Mouse (Mus musculus) heart, embryonic 14.5 days (tissue): Measurements from ENCODE around the gene Skiv2l. TPM values are rescaled to one million over a fixed set of nuclear protein-coding genes. Genes with fewer than 3 reads are reported as not detected.

Experiments used
- ATAC-seq: fragments of 200-750 bp; cut with Nextera tagmentation; 2 replicates; pipeline ENCODE4 v1.8.0; 2017; ENCODE audit warnings: low read depth, moderate TSS enrichment; ENCODE audit not compliant: insufficient number of reproducible peaks, insufficient read depth, low FRiP score
- H3K27ac ChIP-seq, 2 experiments: fragments of 200-500 bp in 1 of 2; fragments of 300-500 bp in 1 of 2; sonication (generic) in 1 of 2; replicated peaks in 1 of 2; 2 replicates each; pipeline ENCODE4 v1.5.1; 2012 to 2014; ENCODE audit warnings: low read depth in 2 of 2, low read length in 2 of 2, control low read depth in 1 of 2, mild to moderate bottlenecking in 1 of 2, mixed read lengths in 1 of 2; ENCODE audit not compliant: control insufficient read depth in 1 of 2, insufficient read depth in 1 of 2
- H3K27me3 ChIP-seq: fragments of 300-500 bp; sonication (generic); 2 replicates; pipeline ENCODE4 v1.6.1; 2014; ENCODE audit warnings: mild to moderate bottlenecking, low read length, control low read depth; ENCODE audit not compliant: control insufficient read depth, insufficient read depth
- H3K36me3 ChIP-seq: fragments of 300-500 bp; sonication (generic); 2 replicates; pipeline ENCODE4 v1.6.1; 2014; ENCODE audit warnings: mild to moderate bottlenecking, control low read depth, low read length, mixed read lengths; ENCODE audit not compliant: control insufficient read depth, insufficient read depth
- H3K4me1 ChIP-seq, 2 experiments: fragments of 200-500 bp in 1 of 2; fragments of 300-500 bp in 1 of 2; sonication (generic) in 1 of 2; 2 replicates each; pipeline ENCODE4 v1.6.1; 2012 to 2014; ENCODE audit warnings: low read length in 2 of 2, control low read depth in 1 of 2, mixed read lengths in 1 of 2; ENCODE audit not compliant: control insufficient read depth in 2 of 2, insufficient read depth in 2 of 2
- H3K4me2 ChIP-seq: fragments of 300-500 bp; sonication (generic); 2 replicates; pipeline ENCODE4 v1.6.1; 2014; ENCODE audit warnings: mild to moderate bottlenecking, low read length
- H3K4me3 ChIP-seq, 2 experiments: fragments of 200-500 bp in 1 of 2; fragments of 300-500 bp in 1 of 2; sonication (generic) in 1 of 2; 2 replicates each; pipeline ENCODE4 v1.5.1; 2012 to 2014; ENCODE audit warnings: low read length in 2 of 2, mild to moderate bottlenecking in 2 of 2, control low read depth in 1 of 2, low read depth in 1 of 2, moderate library complexity in 1 of 2; ENCODE audit not compliant: control insufficient read depth in 1 of 2, insufficient read depth in 1 of 2
- H3K9ac ChIP-seq: fragments of 300-500 bp; sonication (generic); 2 replicates; pipeline ENCODE4 v1.6.1; 2014; ENCODE audit warnings: mild to moderate bottlenecking, low read length
- H3K9me3 ChIP-seq: fragments of 300-500 bp; sonication (generic); 2 replicates; pipeline ENCODE4 v1.6.1; 2016; ENCODE audit warnings: low read length, control low read depth; ENCODE audit not compliant: control insufficient read depth
- WGBS: fragments of 180-500 bp; shearing (Covaris S2); extraction: QIAGEN DNeasy Blood & Tissue Kit; methylation state at CpG from one replicate; pipeline ENCODE4 v1.1.7; 2014; 5-methylcytosine and 5-hydroxymethylcytosine counted together
- polyA plus RNA-seq: library from polyadenylated mRNA; unstranded; fragments of >200 nt; fragmentation: Nextera tagmentation; extraction: Ambion mirVana; gene quantifications from 2 replicates; pipeline ENCODE4 v1.2.1, GENCODE M21; 2014

Skiv2l gene
- polyA plus RNA-seq, 1 experiment from 2014 or later: 22.4 TPM

GRCm38 (mm10) chr17:34853511-34853910 is 3.5 kb upstream of the Skiv2l start:
- Histone ChIP-seq H3K4me3 (no peak overlapping the region), H3K27ac (no peak overlapping the region), H3K4me1 (peaks cover 5 to 16% of the 10 kb centered on the region in 2 experiments), H3K36me3 (peaks cover 56% of the 10 kb centered on the region), H3K4me2 (no peak overlapping the region), H3K27me3 (no peaks in the 10 kb centered on the region), H3K9ac (no peak overlapping the region), H3K9me3 (no peaks in the 10 kb centered on the region)
- no peak for ATAC-seq
- 80% methylated on average over 8 of the region's 8 CpGs for WGBS

- peaks cover 62% of the 10 kb centered on the region for H3K36me3 ChIP-seq
- no peak for ATAC-seq
- 1% methylated on average over 25 of the region's 25 CpGs for WGBS
These were observed 611 bp upstream of the Skiv2l start for GRCm38 (mm10) chr17:34850517-34851125.

DNA sequence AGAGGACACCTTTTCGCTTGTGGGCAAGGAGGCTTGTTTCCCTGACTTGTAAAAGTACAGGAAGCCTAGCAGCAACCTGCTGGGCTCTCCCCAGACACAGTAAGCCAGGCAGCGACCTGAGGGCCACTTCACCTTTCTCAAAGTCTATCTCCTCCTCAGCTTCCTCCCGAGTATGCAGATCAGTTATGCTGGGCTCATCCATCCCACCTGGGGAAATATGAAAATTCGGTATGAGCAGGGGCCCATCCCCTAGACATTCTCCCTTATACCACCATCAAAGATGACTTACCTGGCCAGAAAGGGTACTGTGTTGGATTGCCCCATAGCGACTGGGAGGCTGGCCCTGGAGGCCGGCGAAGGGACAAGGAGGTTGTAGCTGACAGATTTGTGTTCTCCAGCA is 2.4 kb downstream of the Skiv2l start:
- peaks cover 5 to 16% of the 10 kb centered on the region in 2 experiments for H3K4me1 ChIP-seq
- H3K4me2 ChIP-seq: no peak overlapping the region
- WGBS: 86% methylated on average over 7 of the region's 7 CpGs
- peaks cover 63% of the 10 kb centered on the region for H3K36me3 ChIP-seq
- H3K27ac ChIP-seq: no peak overlapping the region
- no peak overlapping the region for H3K4me3 ChIP-seq
- ATAC-seq: no peak
- H3K27me3 ChIP-seq: no peaks in the 10 kb centered on the region
- no peaks in the 10 kb centered on the region for H3K9me3 ChIP-seq
- no peak overlapping the region for H3K9ac ChIP-seq

More at GRCm38 (mm10) chr17:34850517-34851125, 611 bp upstream of the Skiv2l start:
- Histone ChIP-seq H3K27me3 (no peaks in the 10 kb centered on the region), H3K9me3 (no peaks in the 10 kb centered on the region), H3K27ac (0 out of 4 replicates have a peak overlapping the region, but pooled peaks of 1 of the 2 experiments have one; percentile 2), H3K4me1 (peaks cover 5 to 16% of the 10 kb centered on the region in 2 experiments), H3K9ac (peak overlapping the region; percentile 80), H3K4me2 (peak overlapping the region; percentile 94), H3K4me3 (peak overlapping the region; percentile 65 to 79)

GRCm38 (mm10) chr17:34847192-34847591 is 2.8 kb downstream of the Skiv2l start:
- Histone ChIP-seq H3K4me3 (no peak overlapping the region), H3K27me3 (no peaks in the 10 kb centered on the region), H3K4me1 (peaks cover 5 to 16% of the 10 kb centered on the region in 2 experiments), H3K27ac (no peak overlapping the region), H3K4me2 (no peak overlapping the region), H3K9ac (no peak overlapping the region), H3K36me3 (peaks cover 63% of the 10 kb centered on the region), H3K9me3 (no peaks in the 10 kb centered on the region)
- ATAC-seq: no peak
- 87% methylated on average over 6 of the region's 6 CpGs for WGBS

GRCm38 (mm10) chr17:34844884-34845283 is 5.1 kb downstream of the Skiv2l start:
- Histone ChIP-seq H3K27ac (no peak overlapping the region), H3K4me3 (no peak overlapping the region), H3K27me3 (no peaks in the 10 kb centered on the region), H3K9me3 (no peaks in the 10 kb centered on the region), H3K4me1 (peaks cover 0 to 5% of the 10 kb centered on the region in 2 experiments; a peak in 2 of 4 replicates), H3K36me3 (peaks cover 84% of the 10 kb centered on the region), H3K4me2 (no peak overlapping the region), H3K9ac (no peak overlapping the region)
- no peak for ATAC-seq
- WGBS: 84% methylated on average over 11 of the region's 13 CpGs

DNA sequence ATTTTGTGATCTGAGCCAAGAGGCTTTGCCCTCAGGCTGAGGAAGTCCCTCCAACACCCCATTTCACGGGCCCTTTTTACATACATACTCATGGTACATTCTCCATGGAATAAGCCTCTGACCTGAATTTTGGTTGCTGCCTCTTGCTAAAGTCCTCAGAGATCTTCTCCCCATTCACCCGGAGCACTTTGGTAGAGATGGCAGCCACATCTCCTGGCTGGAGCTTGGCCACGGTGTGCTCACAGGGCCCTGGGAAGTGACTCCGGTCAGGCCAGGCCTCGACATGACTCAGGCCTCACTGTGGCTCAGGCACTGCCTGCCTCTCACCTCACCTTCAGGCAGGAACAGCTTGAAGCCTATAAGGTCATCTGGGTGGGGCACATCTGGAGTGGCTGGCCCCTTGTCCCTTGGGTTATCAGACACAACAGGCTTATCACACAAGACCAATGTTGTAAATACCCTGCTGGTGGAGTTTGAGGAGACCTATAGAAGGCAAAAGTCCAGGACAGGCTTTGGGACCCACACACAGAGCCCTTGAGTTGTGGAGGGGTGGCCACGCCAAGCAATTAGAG is 9.2 kb downstream of the Skiv2l start:
- no peak overlapping the region for H3K27ac ChIP-seq
- no peaks in the 10 kb centered on the region for H3K27me3 ChIP-seq
- H3K9me3 ChIP-seq: no peaks in the 10 kb centered on the region
- no peak overlapping the region for H3K4me2 ChIP-seq
- WGBS: 79% methylated on average over 6 of the region's 6 CpGs
- no peak overlapping the region for H3K9ac ChIP-seq
- no peak for ATAC-seq
- no peak overlapping the region for H3K4me3 ChIP-seq
- peaks cover 74% of the 10 kb centered on the region for H3K36me3 ChIP-seq
- H3K4me1 ChIP-seq: peaks cover 7 to 13% of the 10 kb centered on the region in 2 experiments

DNA sequence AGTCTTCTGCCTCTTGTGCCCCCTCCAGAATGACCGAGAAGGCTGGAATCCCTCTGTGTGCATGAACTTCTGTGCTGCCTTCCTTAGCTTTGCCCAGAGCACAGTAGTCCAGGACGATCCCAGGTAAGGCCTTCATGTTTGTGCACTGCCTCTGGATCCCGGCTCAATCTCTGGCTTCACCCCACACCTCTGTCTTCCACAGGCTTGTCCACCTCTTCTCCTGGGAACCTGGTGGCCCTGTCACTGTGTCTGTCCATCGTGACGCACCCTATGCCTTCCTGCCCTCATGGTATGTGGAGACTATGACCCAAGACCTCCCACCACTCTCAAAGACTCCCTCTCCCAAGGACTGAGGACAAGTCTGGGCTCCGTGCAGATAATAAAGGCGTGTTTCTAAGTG is 11.2 kb downstream of the Skiv2l start:
- Histone ChIP-seq H3K9me3 (no peaks in the 10 kb centered on the region), H3K27me3 (no peaks in the 10 kb centered on the region), H3K36me3 (peaks cover 56% of the 10 kb centered on the region), H3K27ac (no peak overlapping the region), H3K4me1 (peaks cover 7 to 17% of the 10 kb centered on the region in 2 experiments), H3K9ac (no peak overlapping the region), H3K4me2 (no peak overlapping the region), H3K4me3 (no peak overlapping the region)
- 83% methylated on average over 7 of the region's 7 CpGs for WGBS
- no peak for ATAC-seq
